Mouse (Mus musculus) G1E (cell line): ENCODE results near the gene Rhou. TPM values are rescaled to one million over a fixed set of nuclear protein-coding genes. Genes with fewer than 3 reads are reported as not detected.

ENCODE experiments used
- ATAC-seq: 2 replicates; pipeline ENCODE4 v1.8.0; 2016; ENCODE audit warnings: mild to moderate bottlenecking; ENCODE audit not compliant: insufficient number of reproducible peaks, poor library complexity, low FRiP score, severe bottlenecking; ENCODE audit errors: extremely low read depth
- DNase-seq: peaks from one replicate; pipeline ENCODE4 v3.0.0; 2012; ENCODE audit warnings: low spot score
- H3K27me3 ChIP-seq: 2 replicates; pipeline ENCODE4 v1.6.1; 2012; ENCODE audit warnings: mild to moderate bottlenecking, low read length, inconsistent platforms; ENCODE audit not compliant: insufficient read depth
- H3K36me3 ChIP-seq: replicated peaks from 2 replicates; pipeline ENCODE3; 2012; ENCODE audit warnings: mild to moderate bottlenecking, inconsistent platforms
- H3K4me1 ChIP-seq: 2 replicates; pipeline ENCODE4 v1.6.1; 2012; ENCODE audit warnings: low read depth, low read length, inconsistent platforms, mixed read lengths; ENCODE audit not compliant: insufficient read depth
- H3K4me3 ChIP-seq: 2 replicates; pipeline ENCODE4 v1.5.1; 2012; ENCODE audit warnings: low read depth, mild to moderate bottlenecking, inconsistent platforms, low read length, moderate library complexity, mixed read lengths
- H3K9me3 ChIP-seq: replicated peaks from 2 replicates; pipeline ENCODE4 v1.6.1; 2012; ENCODE audit warnings: inconsistent platforms
- CTCF ChIP-seq: IDR thresholded peaks from 2 replicates; pipeline ENCODE4 v1.5.1; 2012; ENCODE audit warnings: low read depth, low read length, inconsistent platforms, mixed read lengths
- GATA1 ChIP-seq: IDR thresholded peaks from 2 replicates; pipeline ENCODE4 v1.6.1; 2012; ENCODE audit warnings: borderline replicate concordance, low read length, inconsistent platforms, mixed read lengths
- GATA2 ChIP-seq: IDR thresholded peaks from 2 replicates; pipeline ENCODE4 v1.6.1; 2012; ENCODE audit warnings: low read depth, low read length, inconsistent platforms, borderline replicate concordance
- POLR2AphosphoS5 ChIP-seq: IDR thresholded peaks from 2 replicates; pipeline ENCODE4 v1.6.1; 2012; ENCODE audit warnings: low read depth, low read length, inconsistent platforms; ENCODE audit not compliant: insufficient replicate concordance
- TAL1 ChIP-seq: conservative IDR thresholded peaks from 2 replicates; pipeline ENCODE4 v1.6.1; 2012; ENCODE audit warnings: low read depth, low read length, inconsistent platforms, mixed read lengths
- polyA plus RNA-seq: library from polyadenylated mRNA; stranded (reverse); fragments of >175 nt; gene quantifications from 2 replicates; pipeline ENCODE4 v1.2.3, GENCODE M21; 2012
- total RNA-seq, 2 experiments: library from RNA; stranded (forward) in 1 of 2; stranded (reverse) in 1 of 2; fragments of 200-1000 nt in 1 of 2; fragments of >200 nt in 1 of 2; fragmentation: Nextera tagmentation in 1 of 2; gene quantifications; 2 replicates each; pipeline ENCODE4 v1.2.3; 2014 to 2017

Gene Rhou
- total and polyA plus RNA-seq, 3 experiments, result 0.16 TPM; not detected in 2

DNA sequence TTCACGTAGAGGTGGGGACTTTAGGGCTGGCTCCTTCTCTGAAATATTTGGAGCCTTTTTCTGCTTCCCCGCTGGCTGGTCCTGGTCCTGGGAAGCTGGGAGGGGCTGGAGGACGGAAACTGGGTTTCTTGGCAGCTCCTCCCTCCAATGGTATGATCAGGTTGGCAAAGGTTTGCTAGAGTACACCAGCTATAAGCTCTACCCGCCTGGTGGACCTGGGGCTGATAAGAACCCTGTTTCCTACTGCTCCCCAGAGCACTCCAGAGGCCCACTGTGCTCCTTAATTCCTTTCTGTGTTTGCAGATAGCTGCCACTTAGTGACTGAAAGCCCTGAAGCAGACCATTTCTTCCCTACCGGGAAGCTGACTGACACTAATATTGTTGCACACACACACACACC, 21.9 kb downstream of the Rhou start:
- Histone ChIP-seq H3K9me3 (peaks cover 43% of the 10 kb centered on the region), H3K4me1 (no peaks in the 10 kb centered on the region), H3K27me3 (peaks cover 6% of the 10 kb centered on the region; the same call in 1 of the 2 replicates), H3K4me3 (no peak overlapping the region), H3K36me3 (no peaks in the 10 kb centered on the region)
- ATAC-seq (no peak), DNase-seq (no peak)
- TF ChIP-seq POLR2AphosphoS5 (no peak), CTCF (no peak), TAL1 (no peak), GATA1 (no peak), GATA2 (no peak)

DNA sequence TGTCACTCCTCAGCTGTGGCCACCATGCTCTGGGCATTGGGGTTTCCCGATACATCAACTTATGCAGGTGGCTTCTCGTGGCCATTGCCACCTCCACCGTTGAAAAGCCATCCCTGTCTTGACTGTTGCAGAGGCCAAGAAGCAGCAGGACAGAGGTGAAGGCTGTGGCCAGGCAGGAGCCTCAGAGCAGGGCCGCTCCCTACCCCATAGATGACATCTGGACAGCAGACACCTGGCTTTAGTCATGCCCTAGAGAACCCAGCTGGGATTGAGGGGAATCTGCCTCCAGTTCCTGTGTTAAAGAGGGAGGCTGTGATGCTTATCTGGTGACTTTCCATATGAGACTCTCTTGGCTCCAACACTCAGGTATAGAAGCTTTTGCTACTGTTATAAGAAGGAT, 24.7 kb downstream of the Rhou start:
- DNase-seq (no peak), ATAC-seq (no peak)
- H3K4me1 ChIP-seq, result no peaks in the 10 kb centered on the region
- H3K27me3 ChIP-seq, result 0 out of 2 replicates have a peak, but pooled peaks cover 4% of the 10 kb centered on the region
- H3K4me3 ChIP-seq, result no peak overlapping the region
- TF ChIP-seq TAL1, result no peak
- TF ChIP-seq GATA1, result no peak
- TF ChIP-seq CTCF, result no peak
- no peak for TF ChIP-seq GATA2
- no peak; the same call in 1 of the 2 replicates for TF ChIP-seq POLR2AphosphoS5
- no peaks in the 10 kb centered on the region for H3K36me3 ChIP-seq
- peaks cover 33% of the 10 kb centered on the region for H3K9me3 ChIP-seq

DNA sequence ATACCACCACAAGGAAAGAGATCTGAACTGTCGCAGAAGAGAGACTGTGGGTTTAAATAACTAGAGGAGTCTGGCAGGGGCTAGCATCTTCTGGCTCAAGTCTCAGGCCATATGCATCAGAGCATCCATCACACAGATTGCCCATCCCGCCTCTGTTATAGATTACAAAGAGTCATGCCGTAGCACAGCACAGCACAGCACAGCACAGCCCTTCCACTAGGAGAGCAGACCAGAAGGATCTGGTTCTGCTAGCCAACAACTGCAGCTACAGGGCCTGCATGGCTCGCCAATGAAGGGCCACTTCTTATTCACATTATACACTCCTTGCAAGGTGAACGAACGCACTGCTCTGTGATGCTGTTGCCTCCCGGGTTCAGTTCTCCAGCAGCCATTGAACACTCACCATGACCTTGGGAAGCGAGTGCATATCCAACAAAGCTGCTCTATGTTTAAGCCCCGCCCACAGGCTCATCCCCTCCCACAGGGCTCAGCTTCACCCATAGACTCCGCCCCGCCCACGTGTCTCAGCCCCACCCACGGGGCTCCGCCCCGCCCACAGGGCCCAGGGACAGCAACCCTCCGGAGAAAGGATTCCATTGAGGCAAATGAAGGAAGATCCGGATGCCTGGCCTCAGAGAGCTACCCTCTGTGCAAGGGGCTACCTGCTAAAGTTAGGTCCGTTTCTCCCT, 28.5 kb downstream of the Rhou start:
- Histone ChIP-seq H3K4me3 (no peak overlapping the region), H3K4me1 (no peaks in the 10 kb centered on the region), H3K9me3 (peaks cover 40% of the 10 kb centered on the region), H3K27me3 (0 out of 2 replicates have a peak, but pooled peaks cover 4% of the 10 kb centered on the region), H3K36me3 (no peaks in the 10 kb centered on the region)
- TF ChIP-seq GATA2, result no peak
- TF ChIP-seq CTCF, result no peak
- no peak for TF ChIP-seq POLR2AphosphoS5
- no peak for TF ChIP-seq GATA1
- TF ChIP-seq TAL1, result no peak
- DNase-seq (no peak), ATAC-seq (no peak)

DNA sequence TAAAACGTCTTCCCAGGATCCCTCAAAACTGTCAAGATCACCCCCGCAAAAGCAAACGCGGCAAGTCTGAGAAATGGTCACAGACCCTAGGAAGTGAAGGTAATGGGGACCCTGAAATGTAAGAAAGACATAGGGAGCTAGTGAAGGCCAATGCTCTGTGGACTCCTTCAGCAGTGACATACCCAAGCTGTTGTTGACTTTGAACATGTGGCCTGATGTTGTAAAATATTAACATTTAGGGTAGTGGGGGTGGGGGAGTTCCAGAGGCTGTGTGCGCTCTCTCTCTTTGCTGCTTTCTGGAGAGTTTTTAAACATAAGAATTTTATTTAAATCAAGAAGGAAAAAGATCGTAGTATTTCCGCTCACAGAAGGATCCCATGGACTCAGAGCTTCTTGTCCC, 29.6 kb downstream of the Rhou start:
- DNase-seq (no peak), ATAC-seq (no peak)
- no peaks in the 10 kb centered on the region for H3K4me1 ChIP-seq
- H3K4me3 ChIP-seq, result no peak overlapping the region
- H3K9me3 ChIP-seq, result peaks cover 36% of the 10 kb centered on the region
- 0 out of 2 replicates have a peak, but pooled peaks cover 2% of the 10 kb centered on the region for H3K27me3 ChIP-seq
- H3K36me3 ChIP-seq, result no peaks in the 10 kb centered on the region
- no peak for TF ChIP-seq POLR2AphosphoS5

DNA sequence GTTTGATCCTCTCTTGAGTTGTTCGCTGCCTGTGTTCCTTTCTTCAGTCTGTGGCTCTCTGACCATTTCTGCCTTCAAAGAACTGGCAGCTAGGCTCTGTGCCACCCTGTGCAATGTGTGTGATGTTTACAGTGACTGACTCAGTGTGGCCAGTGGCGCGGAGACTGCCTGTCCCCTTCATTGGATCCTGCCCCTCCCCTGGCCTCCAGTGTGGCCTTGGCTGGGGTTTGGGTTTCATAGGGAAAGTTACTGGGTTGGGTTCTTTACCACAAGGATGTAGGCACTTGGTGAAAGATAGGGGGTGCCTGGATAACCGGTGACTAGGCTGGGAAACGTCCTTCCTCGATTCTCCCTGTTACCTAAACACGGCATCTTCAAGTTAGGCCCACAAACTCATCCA, 31.1 kb downstream of the Rhou start:
- no peaks in the 10 kb centered on the region for H3K27me3 ChIP-seq
- no peak overlapping the region for H3K4me3 ChIP-seq
- no peaks in the 10 kb centered on the region for H3K36me3 ChIP-seq
- TF ChIP-seq GATA2 (no peak), TAL1 (no peak), CTCF (no peak), GATA1 (no peak), POLR2AphosphoS5 (no peak)
- ATAC-seq, result no peak
- H3K9me3 ChIP-seq, result peaks cover 39% of the 10 kb centered on the region
- no peaks in the 10 kb centered on the region for H3K4me1 ChIP-seq
- DNase-seq, result no peak

DNA sequence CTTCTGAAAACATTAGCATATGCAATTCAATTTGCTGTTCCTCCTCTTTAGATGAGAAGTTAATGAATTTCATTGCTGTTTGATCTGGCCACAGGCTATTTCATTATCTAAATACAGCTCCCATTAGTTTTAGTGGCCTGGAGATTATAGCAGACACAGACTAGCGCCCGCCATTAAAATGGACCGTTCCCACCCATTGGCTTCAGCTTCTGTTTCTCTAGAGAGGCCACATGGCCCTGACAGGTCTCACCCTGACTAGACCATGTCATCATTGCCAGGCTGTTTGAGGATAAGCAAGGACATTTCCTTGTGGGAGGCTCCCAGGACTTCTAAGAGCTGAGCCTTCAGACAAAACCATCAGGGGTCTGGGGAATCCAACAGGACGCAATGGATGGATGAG, 31.7 kb downstream of the Rhou start:
- Histone ChIP-seq H3K27me3 (no peaks in the 10 kb centered on the region), H3K36me3 (no peaks in the 10 kb centered on the region), H3K9me3 (peaks cover 39% of the 10 kb centered on the region), H3K4me3 (no peak overlapping the region), H3K4me1 (no peaks in the 10 kb centered on the region)
- no peak for DNase-seq
- ATAC-seq, result no peak
- TF ChIP-seq GATA2 (no peak), POLR2AphosphoS5 (no peak), CTCF (no peak), TAL1 (no peak), GATA1 (no peak)
